Mouse (Mus musculus): ENCODE results near the gene Bub3.
A peak's percentile ranks its signal among the peaks of the same experiment; 100 is the strongest.

GRCm38 (mm10) chr7:131539979-131540378 lies 20.0 kb upstream of the Bub3 start:
- TF ChIP-seq POLR2A (IDR thresholded peaks at IDR 0.05; ENCODE audit: borderline replicate concordance, low read depth, low read length) (no peak), CTCF (IDR thresholded peaks at IDR 0.05; ENCODE audit: low read depth, low read length) (peak; percentile 90)

All from bone marrow macrophage, adult 2 months (primary cell).